Mouse (Mus musculus): ENCODE results near the gene Carns1. TPM values are rescaled to one million over a fixed set of nuclear protein-coding genes. Genes with fewer than 3 reads are reported as not detected.
A peak's percentile ranks its signal among the peaks of the same experiment; 100 is the strongest.
"Not testable (repeated sequence)": the region's sequence is repeated elsewhere in the genome, so short reads cannot be mapped to it uniquely, and the experiment has no call there.

Carns1 gene
- polyA plus RNA-seq, 1 experiment: 2.1 TPM

DNA sequence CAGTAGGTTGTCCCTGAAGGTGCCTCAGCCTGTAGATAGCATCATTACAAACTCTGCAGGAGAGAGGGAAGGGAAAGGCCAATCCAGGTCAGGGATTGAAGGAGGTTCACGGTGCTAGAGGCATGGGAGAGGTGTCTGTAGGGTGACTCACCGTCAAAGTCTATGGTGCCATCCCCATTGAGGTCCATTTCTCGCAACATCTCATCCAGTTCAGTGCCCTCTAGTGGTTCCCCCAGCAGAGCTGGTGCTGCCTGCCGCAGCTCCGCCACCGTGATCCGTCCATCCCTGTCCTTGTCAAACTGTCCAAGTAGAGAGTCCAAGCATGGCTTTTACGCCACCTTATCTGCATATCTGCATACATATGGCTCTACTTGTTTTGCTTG lies 39.3 kb downstream of the Carns1 start:
- H3K27me3 ChIP-seq (ENCODE audit: control insufficient read depth, insufficient read depth, low read length, poor library complexity, severe bottlenecking): not testable (repeated sequence)

DNA sequence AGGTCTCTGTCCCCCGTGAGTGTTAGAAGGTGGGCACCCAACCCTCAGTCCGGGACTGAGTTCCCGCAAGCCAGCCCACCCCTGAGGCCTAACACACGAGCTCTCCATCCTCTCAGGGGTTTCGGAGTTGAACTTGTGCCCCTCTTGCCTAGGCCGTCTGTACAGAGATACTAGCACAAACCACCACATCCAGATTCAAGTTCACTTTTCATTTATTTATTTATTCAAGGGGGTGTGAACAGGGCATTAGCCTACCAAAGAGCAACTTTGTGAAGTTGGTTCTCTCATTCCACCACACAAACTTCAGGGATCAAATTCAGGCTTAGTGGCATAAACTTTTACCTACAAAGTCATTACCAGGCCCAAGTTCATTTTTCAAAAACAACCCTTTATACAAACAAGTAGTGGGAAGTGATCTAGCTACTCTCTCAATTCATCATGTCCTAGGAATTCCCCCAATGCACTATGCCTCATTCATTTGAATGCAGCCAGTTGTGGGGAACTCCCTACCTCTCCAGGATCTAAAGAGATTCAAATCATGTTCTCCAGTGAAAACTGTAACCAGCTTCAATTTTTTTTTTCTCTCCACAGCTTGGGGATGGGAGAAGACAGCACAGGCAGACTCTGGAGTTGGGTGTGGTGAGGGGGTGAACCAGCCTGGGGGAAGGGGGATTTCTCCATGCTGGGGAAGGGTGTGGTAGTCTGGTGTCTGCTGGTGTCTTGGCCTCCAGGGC lies 39.9 kb downstream of the Carns1 start:
- H3K9me3 ChIP-seq (replicated peaks; ENCODE audit: control insufficient read depth, insufficient read depth, low read length, poor library complexity, severe bottlenecking); H3K9ac ChIP-seq (ENCODE audit: low read depth, poor library complexity, severe bottlenecking); H3K4me3 ChIP-seq (ENCODE audit: low read depth, low read length); H3K36me3 ChIP-seq (ENCODE audit: control insufficient read depth, insufficient read depth, low read length, poor library complexity, severe bottlenecking); H3K27me3 ChIP-seq (ENCODE audit: control insufficient read depth, insufficient read depth, low read length, poor library complexity, severe bottlenecking); H3K4me1 ChIP-seq (ENCODE audit: control insufficient read depth, insufficient read depth, low read length): not testable (repeated sequence)
- peak overlapping the region; percentile 40; the same call in 1 of the 2 replicates for H3K27ac ChIP-seq (ENCODE audit: insufficient read depth, low read length)

More for the DNA sequence above, 39.3 kb downstream of the Carns1 start:
- TF ChIP-seq EP300 (IDR thresholded peaks at IDR 0.05; ENCODE audit: insufficient read depth, low read depth, low read length): 0 out of 2 replicates have a peak, but pooled peaks have one; percentile 24
- peak; percentile 39 for TF ChIP-seq CTCF (IDR thresholded peaks at IDR 0.05; ENCODE audit: low read depth, low read length)
- H3K4me3 ChIP-seq (ENCODE audit: low read depth, low read length); H3K9me3 ChIP-seq (replicated peaks; ENCODE audit: control insufficient read depth, insufficient read depth, low read length, poor library complexity, severe bottlenecking); H3K9ac ChIP-seq (ENCODE audit: low read depth, poor library complexity, severe bottlenecking); H3K36me3 ChIP-seq (ENCODE audit: control insufficient read depth, insufficient read depth, low read length, poor library complexity, severe bottlenecking); H3K4me1 ChIP-seq (ENCODE audit: control insufficient read depth, insufficient read depth, low read length): not testable (repeated sequence)
- H3K27ac ChIP-seq (ENCODE audit: insufficient read depth, low read length): peak overlapping the region; percentile 40; the same call in 1 of the 2 replicates

DNA sequence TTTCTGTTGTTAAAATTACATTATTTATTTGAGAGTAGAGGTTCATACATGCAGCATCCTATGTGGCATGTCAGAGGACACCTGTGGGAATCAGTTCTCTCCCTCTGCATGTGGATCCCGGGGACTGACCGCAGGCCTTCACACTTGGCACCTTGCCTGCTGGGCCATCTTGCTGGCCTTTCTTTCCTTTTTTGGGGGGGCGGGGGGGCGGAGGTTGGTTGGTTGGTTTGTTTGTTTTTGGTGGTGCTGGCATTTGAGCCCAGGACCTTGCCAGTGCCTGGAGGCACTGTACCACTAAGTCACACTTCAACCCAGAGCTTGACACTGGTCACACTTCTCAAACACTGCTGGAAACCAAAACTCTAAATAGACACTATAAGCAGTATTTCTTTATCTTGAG lies 40.9 kb downstream of the Carns1 start:
- Histone ChIP-seq H3K4me3 (ENCODE audit: low read depth, low read length) (no peak overlapping the region), H3K27ac (ENCODE audit: insufficient read depth, low read length) (no peak overlapping the region), H3K9ac (ENCODE audit: low read depth, poor library complexity, severe bottlenecking) (no peak overlapping the region), H3K36me3 (ENCODE audit: control insufficient read depth, insufficient read depth, low read length, poor library complexity, severe bottlenecking) (0 out of 2 replicates have a peak, but pooled peaks cover 6% of the 10 kb centered on the region), H3K27me3 (ENCODE audit: control insufficient read depth, insufficient read depth, low read length, poor library complexity, severe bottlenecking) (no peaks in the 10 kb centered on the region), H3K9me3 (replicated peaks; ENCODE audit: control insufficient read depth, insufficient read depth, low read length, poor library complexity, severe bottlenecking) (no peaks in the 10 kb centered on the region), H3K4me1 (ENCODE audit: control insufficient read depth, insufficient read depth, low read length) (peaks cover 4% of the 10 kb centered on the region)
- no peak for TF ChIP-seq EP300 (IDR thresholded peaks at IDR 0.05; ENCODE audit: insufficient read depth, low read depth, low read length)
- no peak for TF ChIP-seq POLR2A (IDR thresholded peaks at IDR 0.05; ENCODE audit: insufficient read depth, low read length)
- TF ChIP-seq CTCF (IDR thresholded peaks at IDR 0.05; ENCODE audit: low read depth, low read length): no peak

DNA sequence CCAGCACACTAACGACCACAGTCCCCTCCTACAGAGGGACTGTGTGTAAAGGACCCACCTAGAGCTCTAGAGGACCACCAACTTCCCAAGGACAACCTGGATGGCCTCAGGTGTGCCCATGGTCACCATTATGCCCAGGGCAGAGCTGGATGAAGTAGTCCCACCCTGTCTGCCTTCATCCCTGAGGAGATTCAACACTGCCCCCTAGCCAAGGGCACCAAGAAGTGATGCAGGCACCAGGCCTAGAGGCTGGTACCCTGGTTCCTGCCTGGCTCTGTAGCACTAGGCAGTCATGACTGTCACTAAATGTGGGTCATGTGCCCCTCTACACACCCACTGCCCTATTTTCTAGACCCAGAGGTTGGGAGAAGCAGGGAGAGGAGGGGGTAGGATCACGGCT lies 43.5 kb downstream of the Carns1 start:
- no peaks in the 10 kb centered on the region for H3K27me3 ChIP-seq (ENCODE audit: control insufficient read depth, insufficient read depth, low read length, poor library complexity, severe bottlenecking)

DNA sequence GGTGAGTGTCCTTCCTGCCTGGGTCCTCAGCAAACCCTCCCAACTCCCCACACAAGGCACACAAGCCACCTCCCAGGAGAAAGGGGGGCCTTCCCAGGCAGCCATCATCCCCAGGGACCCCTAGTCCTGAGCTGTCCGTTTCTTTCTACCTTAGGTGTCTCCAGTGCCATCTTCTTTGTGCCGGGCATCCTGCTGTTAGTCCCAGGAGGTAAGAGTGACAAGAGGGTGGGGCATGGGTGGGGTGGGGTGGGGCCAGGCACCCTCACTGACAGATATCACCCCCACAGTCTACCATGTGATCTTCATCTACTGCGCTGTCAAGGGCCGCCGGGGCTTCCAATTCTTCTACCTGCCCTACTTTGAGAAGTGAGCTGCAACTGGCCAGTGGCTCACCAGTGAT lies 44.2 kb downstream of the Carns1 start:
- H3K9me3 ChIP-seq (replicated peaks; ENCODE audit: control insufficient read depth, insufficient read depth, low read length, poor library complexity, severe bottlenecking): no peaks in the 10 kb centered on the region
- H3K4me3 ChIP-seq (ENCODE audit: low read depth, low read length): no peak overlapping the region
- peaks cover 3% of the 10 kb centered on the region for H3K4me1 ChIP-seq (ENCODE audit: control insufficient read depth, insufficient read depth, low read length)
- H3K27me3 ChIP-seq (ENCODE audit: control insufficient read depth, insufficient read depth, low read length, poor library complexity, severe bottlenecking): no peaks in the 10 kb centered on the region
- H3K27ac ChIP-seq (ENCODE audit: insufficient read depth, low read length): no peak overlapping the region
- no peak for TF ChIP-seq EP300 (IDR thresholded peaks at IDR 0.05; ENCODE audit: insufficient read depth, low read depth, low read length)
- no peak for TF ChIP-seq CTCF (IDR thresholded peaks at IDR 0.05; ENCODE audit: low read depth, low read length)
- no peak for TF ChIP-seq POLR2A (IDR thresholded peaks at IDR 0.05; ENCODE audit: insufficient read depth, low read length)
- H3K36me3 ChIP-seq (ENCODE audit: control insufficient read depth, insufficient read depth, low read length, poor library complexity, severe bottlenecking): 0 out of 2 replicates have a peak, but pooled peaks cover 6% of the 10 kb centered on the region
- H3K9ac ChIP-seq (ENCODE audit: low read depth, poor library complexity, severe bottlenecking): no peak overlapping the region

More for the DNA sequence above, 43.5 kb downstream of the Carns1 start:
- Histone ChIP-seq H3K36me3 (ENCODE audit: control insufficient read depth, insufficient read depth, low read length, poor library complexity, severe bottlenecking) (0 out of 2 replicates have a peak, but pooled peaks cover 6% of the 10 kb centered on the region), H3K27ac (ENCODE audit: insufficient read depth, low read length) (no peak overlapping the region), H3K4me3 (ENCODE audit: low read depth, low read length) (no peak overlapping the region), H3K4me1 (ENCODE audit: control insufficient read depth, insufficient read depth, low read length) (peaks cover 5% of the 10 kb centered on the region), H3K9me3 (replicated peaks; ENCODE audit: control insufficient read depth, insufficient read depth, low read length, poor library complexity, severe bottlenecking) (no peaks in the 10 kb centered on the region), H3K9ac (ENCODE audit: low read depth, poor library complexity, severe bottlenecking) (no peak overlapping the region)
- no peak for TF ChIP-seq CTCF (IDR thresholded peaks at IDR 0.05; ENCODE audit: low read depth, low read length)
- TF ChIP-seq POLR2A (IDR thresholded peaks at IDR 0.05; ENCODE audit: insufficient read depth, low read length): no peak
- TF ChIP-seq EP300 (IDR thresholded peaks at IDR 0.05; ENCODE audit: insufficient read depth, low read depth, low read length): no peak

DNA sequence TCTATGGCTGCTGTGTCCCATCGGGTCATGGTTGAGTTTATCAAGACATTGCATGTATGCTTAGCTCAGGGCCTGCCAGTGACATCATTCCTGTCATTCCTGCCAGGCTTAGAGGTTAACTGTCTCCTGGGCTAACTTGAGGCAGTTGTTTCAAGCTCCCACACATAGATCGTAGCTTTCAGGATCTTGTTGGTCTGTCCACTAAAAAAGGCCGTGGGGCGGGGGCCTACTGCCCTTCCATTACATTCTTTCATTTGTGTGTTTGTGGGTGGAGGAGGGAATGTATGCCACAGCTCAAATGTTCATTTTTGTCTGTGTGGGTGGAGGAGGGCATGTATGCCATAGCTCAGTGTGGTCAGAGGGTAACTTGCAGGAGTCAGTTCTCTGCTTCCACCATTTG lies 45.2 kb downstream of the Carns1 start:
- Histone ChIP-seq H3K36me3 (ENCODE audit: control insufficient read depth, insufficient read depth, low read length, poor library complexity, severe bottlenecking) (0 out of 2 replicates have a peak, but pooled peaks cover 6% of the 10 kb centered on the region), H3K4me3 (ENCODE audit: low read depth, low read length) (no peak overlapping the region), H3K9me3 (replicated peaks; ENCODE audit: control insufficient read depth, insufficient read depth, low read length, poor library complexity, severe bottlenecking) (no peaks in the 10 kb centered on the region), H3K27me3 (ENCODE audit: control insufficient read depth, insufficient read depth, low read length, poor library complexity, severe bottlenecking) (no peaks in the 10 kb centered on the region), H3K9ac (ENCODE audit: low read depth, poor library complexity, severe bottlenecking) (no peak overlapping the region), H3K27ac (ENCODE audit: insufficient read depth, low read length) (no peak overlapping the region), H3K4me1 (ENCODE audit: control insufficient read depth, insufficient read depth, low read length) (peaks cover 1% of the 10 kb centered on the region)
- no peak for TF ChIP-seq POLR2A (IDR thresholded peaks at IDR 0.05; ENCODE audit: insufficient read depth, low read length)
- no peak for TF ChIP-seq CTCF (IDR thresholded peaks at IDR 0.05; ENCODE audit: low read depth, low read length)
- TF ChIP-seq EP300 (IDR thresholded peaks at IDR 0.05; ENCODE audit: insufficient read depth, low read depth, low read length): no peak
